In genomic region chr7:122498461-122498860, GRCm38 (mm10) we compare ENCODE assay signal across 14 mouse cellular contexts.
"Had no signal": no experiment of that assay in that cellular context is flagged by ENCODE, and none has a peak within 500 bp of the region (broad histone marks: within the 10 kb centered on the region; RNA-seq: fewer than 3 reads in every experiment).

No protein-coding gene starts in this region.

- H3K27me3 ChIP-seq: limb, embryonic 13.5 days; midbrain, embryonic 15.5 days; neural tube, embryonic 13.5 days had no signal

- H3K9me3 ChIP-seq: limb, embryonic 13.5 days; midbrain, embryonic 15.5 days; neural tube, embryonic 13.5 days had no signal

- H3K4me1 ChIP-seq: limb, embryonic 13.5 days had no signal

- ATAC-seq: intestine, postnatal 0 days; midbrain, embryonic 15.5 days had no signal

- DNase-seq: kidney, adult 8-10 months; layer of hippocampus, adult 9-11 months; layer of hippocampus, postnatal 36 days; left cerebral cortex, postnatal 4 days; lung, adult 18-20 months; right cerebral cortex, adult 18-20 months; right cerebral cortex, postnatal 25 days; thymus, adult 18-20 months; thymus, postnatal 14 days had no signal

- H3K4me3 ChIP-seq: limb, embryonic 13.5 days; midbrain, embryonic 15.5 days; neural tube, embryonic 13.5 days had no signal

- H3K27ac ChIP-seq: limb, embryonic 13.5 days; liver, embryonic 14.5 days; midbrain, embryonic 15.5 days; neural tube, embryonic 13.5 days had no signal

- H3K36me3 ChIP-seq: limb, embryonic 13.5 days; midbrain, embryonic 15.5 days; neural tube, embryonic 13.5 days had no signal

- H3K4me2 ChIP-seq: limb, embryonic 13.5 days; midbrain, embryonic 15.5 days; neural tube, embryonic 13.5 days had no signal

- H3K9ac ChIP-seq: limb, embryonic 13.5 days; liver, embryonic 14.5 days; midbrain, embryonic 15.5 days; neural tube, embryonic 13.5 days had no signal
